Mouse (Mus musculus) small intestine, adult 2 months (tissue): Measurements from ENCODE around the gene Cacna1i.

Experiments
- CTCF ChIP-seq: fragments of 200-500 bp; IDR thresholded peaks from 2 replicates; pipeline ENCODE4 v1.5.1; 2012; ENCODE audit warnings: low read depth, mild to moderate bottlenecking, control low read depth, inconsistent platforms, low read length, moderate library complexity, mixed read lengths; ENCODE audit not compliant: insufficient replicate concordance, insufficient read length; ENCODE audit errors: extremely low read depth
- POLR2A ChIP-seq: fragments of 200-500 bp; IDR thresholded peaks from 2 replicates; pipeline ENCODE4 v1.6.1; 2012; ENCODE audit warnings: low read depth, mild to moderate bottlenecking, control low read depth, inconsistent platforms, low read length, moderate library complexity

- TF ChIP-seq POLR2A (no peak), CTCF (no peak)
Observed at GRCm38 (mm10) chr15:80437996-80438395, 151.0 kb downstream of the Cacna1i start.
